Mouse (Mus musculus): ENCODE measurements around the gene Tmem274.

- TF ChIP-seq EP300 (IDR thresholded peaks at IDR 0.05; ENCODE audit: low read depth), result no peak
- no peak for TF ChIP-seq CTCF (IDR thresholded peaks at IDR 0.05; ENCODE audit: low read depth)
Measured at GRCm38 (mm10) chr4:149517868-149518340, 40.7 kb downstream of the Tmem274 start, which contains the start of gene Ctnnbip1.

All from liver, postnatal 0 days (tissue).